In the genomic region with DNA sequence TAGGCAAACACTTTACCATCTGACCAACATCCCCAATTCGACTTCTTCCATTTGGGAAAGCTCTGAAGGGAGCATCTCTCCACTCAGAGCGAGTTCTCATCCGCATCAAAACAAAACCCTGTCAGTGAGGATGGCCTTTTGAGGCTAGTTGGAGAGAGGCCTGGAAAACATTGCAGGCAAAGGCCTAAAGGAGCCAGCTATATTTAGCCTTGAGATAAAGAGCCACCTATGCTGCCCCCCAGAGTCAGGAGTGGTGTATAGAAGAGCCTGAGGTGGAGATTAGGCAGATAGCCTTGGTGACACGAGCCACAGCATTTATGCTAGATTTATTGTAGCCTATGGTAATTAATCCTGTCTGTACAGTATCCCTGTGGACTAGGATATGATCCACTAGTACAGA, we compare ENCODE assay signal across 8 mouse cellular contexts. TPM values are rescaled to one million over a fixed set of nuclear protein-coding genes. Genes with fewer than 3 reads are reported as not detected.
DNase-seq lines count a peak whose midpoint lies in the region; ATAC-seq and TF ChIP-seq lines count a peak whose summit lies in the region.

No protein-coding gene starts in this region.

- peaks cover 10% of the 10 kb centered on the region; the same call in 1 of the 2 replicates for H3K4me1 ChIP-seq in kidney, adult 2 months (ENCODE audit: control insufficient read depth, insufficient read depth, low read length)
- peaks cover 7% of the 10 kb centered on the region for H3K4me1 ChIP-seq in cortical plate, adult 2 months (ENCODE audit: control insufficient read depth, insufficient read depth, low read length)
- H3K4me1 ChIP-seq in hindbrain, embryonic 15.5 days (replicated peaks) = peaks cover 38% of the 10 kb centered on the region
- peaks cover 10% of the 10 kb centered on the region for H3K4me1 ChIP-seq in midbrain, postnatal 0 days (ENCODE audit: insufficient read depth, low read length)

- no peaks in the 10 kb centered on the region for H3K27me3 ChIP-seq in kidney, adult 2 months (replicated peaks; ENCODE audit: control insufficient read depth, insufficient read depth, low read length)
- no peaks in the 10 kb centered on the region for H3K27me3 ChIP-seq in hindbrain, embryonic 15.5 days
- no peaks in the 10 kb centered on the region for H3K27me3 ChIP-seq in midbrain, postnatal 0 days (ENCODE audit: insufficient read depth, low read length)

- H3K4me3 ChIP-seq in kidney, adult 2 months (ENCODE audit: insufficient read depth, low read depth, low read length) = no peak overlapping the region
- no peak overlapping the region for H3K4me3 ChIP-seq in cortical plate, adult 2 months (ENCODE audit: insufficient read depth, low read length)
- H3K4me3 ChIP-seq in hindbrain, embryonic 15.5 days = no peak overlapping the region
- no peak overlapping the region for H3K4me3 ChIP-seq in midbrain, postnatal 0 days (ENCODE audit: low read depth, low read length)

- DNase-seq in kidney, adult 2 months = peak; percentile 44
- no peak for DNase-seq in kidney, postnatal 14 days
- DNase-seq in T-cell, adult 2 months (ENCODE audit: low spot score) = peak; percentile 15
- peak; percentile 69 for DNase-seq in midbrain, postnatal 0 days (ENCODE audit: low spot score)
- DNase-seq in urinary bladder, postnatal 36 days (ENCODE audit: low spot score in 2 of 2) = no peak
- DNase-seq in right cerebral cortex, postnatal 36 days (ENCODE audit: low spot score in 2 of 2) = no peak

- no peak for ATAC-seq in hindbrain, embryonic 15.5 days (ENCODE audit: low FRiP score, low read depth)
- no peak for ATAC-seq in midbrain, postnatal 0 days (ENCODE audit: low FRiP score)

- H3K27ac ChIP-seq in kidney, adult 2 months (ENCODE audit: insufficient read depth, low read depth, low read length) = no peak overlapping the region
- H3K27ac ChIP-seq in cortical plate, adult 2 months (ENCODE audit: insufficient read depth, low read length) = no peak overlapping the region
- no peak overlapping the region for H3K27ac ChIP-seq in hindbrain, embryonic 15.5 days (replicated peaks)
- no peak overlapping the region; the same call in 1 of the 2 replicates for H3K27ac ChIP-seq in midbrain, postnatal 0 days (ENCODE audit: low read depth, low read length)

- no peaks in the 10 kb centered on the region for H3K36me3 ChIP-seq in kidney, adult 2 months (ENCODE audit: control insufficient read depth, insufficient read depth, low read length)
- no peaks in the 10 kb centered on the region for H3K36me3 ChIP-seq in hindbrain, embryonic 15.5 days
- no peaks in the 10 kb centered on the region; the same call in 1 of the 2 replicates for H3K36me3 ChIP-seq in midbrain, postnatal 0 days (ENCODE audit: insufficient read depth, low read length)

- 67% methylated on average over 4 of the region's 4 CpGs for WGBS in kidney, adult 2 months
- 59% methylated on average over 4 of the region's 4 CpGs for WGBS in hindbrain, embryonic 15.5 days
- WGBS in midbrain, postnatal 0 days = 60% methylated on average over 4 of the region's 4 CpGs

- TF ChIP-seq POLR2A in kidney, adult 2 months (IDR thresholded peaks at IDR 0.05; ENCODE audit: low read depth, low read length) = no peak
- no peak for TF ChIP-seq POLR2A in cortical plate, adult 2 months (IDR thresholded peaks at IDR 0.05; ENCODE audit: extremely low read depth, insufficient read depth, low read length)

- TF ChIP-seq CTCF in kidney, adult 2 months (conservative IDR thresholded peaks at IDR 0.05; ENCODE audit: insufficient read depth, insufficient read length, low read depth, low read length) = 0 out of 2 replicates have a peak, but pooled peaks have one; percentile 27
- TF ChIP-seq CTCF in cortical plate, adult 2 months (IDR thresholded peaks at IDR 0.05; ENCODE audit: extremely low read depth, insufficient read depth, low read length) = peak; percentile 28; the same call in 1 of the 2 replicates
- TF ChIP-seq CTCF in midbrain, postnatal 0 days (IDR thresholded peaks at IDR 0.05) = peak; percentile 63

- H3K4me2 ChIP-seq in hindbrain, embryonic 15.5 days = peak overlapping the region; percentile 67
- H3K4me2 ChIP-seq in midbrain, postnatal 0 days (ENCODE audit: low read depth, low read length, poor library complexity, severe bottlenecking) = peak overlapping the region; percentile 71; the same call in 1 of the 2 replicates

- no peaks in the 10 kb centered on the region for H3K9me3 ChIP-seq in hindbrain, embryonic 15.5 days
- H3K9me3 ChIP-seq in midbrain, postnatal 0 days (ENCODE audit: low read length) = no peaks in the 10 kb centered on the region

- H3K9ac ChIP-seq in hindbrain, embryonic 15.5 days = no peak overlapping the region
- peak overlapping the region; percentile 15; the same call in 1 of the 2 replicates for H3K9ac ChIP-seq in midbrain, postnatal 0 days (replicated peaks; ENCODE audit: low read length, poor library complexity, severe bottlenecking)

RNA-seq across cellular contexts. Expression of gene Krba1, which starts 1.9 kb away (rescaled TPM):
- polyA plus RNA-seq in kidney, adult 2 months (2012; rRNA removed) = 16.7 and 22.1 TPM in 2 replicates
- 44.5 and 44.9 TPM in 2 replicates for polyA plus RNA-seq in cortical plate, adult 2 months (2012; rRNA removed)
- 26.1 and 27.8 TPM in 2 replicates for polyA plus RNA-seq in hindbrain, embryonic 15.5 days (2015; fragmentation: Nextera tagmentation; extraction: Ambion mirVana)
- 44.0 and 44.8 TPM in 2 replicates for total RNA-seq in midbrain, postnatal 0 days (2014; rRNA removed)
- polyA plus RNA-seq in midbrain, postnatal 0 days (2015; fragmentation: Nextera tagmentation; extraction: Ambion mirVana) = 20.8 and 20.9 TPM in 2 replicates

RNA-seq across cellular contexts. Expression of gene Zfp467, which starts 48.3 kb away (rescaled TPM):
- 67.0 and 80.0 TPM in 2 replicates for polyA plus RNA-seq in kidney, adult 2 months (2012; rRNA removed)
- polyA plus RNA-seq in cortical plate, adult 2 months (2012; rRNA removed) = 25.4 and 26.9 TPM in 2 replicates
- 27.8 and 30.7 TPM in 2 replicates for polyA plus RNA-seq in hindbrain, embryonic 15.5 days (2015; fragmentation: Nextera tagmentation; extraction: Ambion mirVana)
- total RNA-seq in midbrain, postnatal 0 days (2014; rRNA removed) = 28.0 and 43.0 TPM in 2 replicates
- 41.7 and 44.6 TPM in 2 replicates for polyA plus RNA-seq in midbrain, postnatal 0 days (2015; fragmentation: Nextera tagmentation; extraction: Ambion mirVana)

RNA-seq across cellular contexts. Expression of gene Sspo, which starts 50.7 kb away (rescaled TPM):
- polyA plus RNA-seq in kidney, adult 2 months (2012; rRNA removed) = 1.5 and 1.9 TPM in 2 replicates
- polyA plus RNA-seq in cortical plate, adult 2 months (2012; rRNA removed) = 3.2 and 4.1 TPM in 2 replicates
- polyA plus RNA-seq in hindbrain, embryonic 15.5 days (2015; fragmentation: Nextera tagmentation; extraction: Ambion mirVana) = 0.22 and 0.78 TPM in 2 replicates
- total RNA-seq in midbrain, postnatal 0 days (2014; rRNA removed) = 4.6 and 7.3 TPM in 2 replicates
- polyA plus RNA-seq in midbrain, postnatal 0 days (2015; fragmentation: Nextera tagmentation; extraction: Ambion mirVana) = 0.67 and 1.2 TPM in 2 replicates

Comparison
In these comparisons a context has a peak if more than half of its experiments do, and no peak if none do; other contexts are left out.
1. DNase-seq: peak in kidney, adult 2 months (single experiment), T-cell, adult 2 months (single experiment) and midbrain, postnatal 0 days (single experiment); none in kidney, postnatal 14 days (single experiment), urinary bladder, postnatal 36 days (0 of 2) and right cerebral cortex, postnatal 36 days (0 of 2).
2. Peak in every context shown above with its lines, with median percentiles within 50 percentile points of each other: CTCF ChIP-seq.